Mouse (Mus musculus): ENCODE data around the gene Stk24. TPM values are rescaled to one million over a fixed set of nuclear protein-coding genes. Genes with fewer than 3 reads are reported as not detected.

The Stk24 gene
- total and polyA plus RNA-seq, 3 experiments, result 21.4 to 75.6 (median 70.2) TPM

DNA sequence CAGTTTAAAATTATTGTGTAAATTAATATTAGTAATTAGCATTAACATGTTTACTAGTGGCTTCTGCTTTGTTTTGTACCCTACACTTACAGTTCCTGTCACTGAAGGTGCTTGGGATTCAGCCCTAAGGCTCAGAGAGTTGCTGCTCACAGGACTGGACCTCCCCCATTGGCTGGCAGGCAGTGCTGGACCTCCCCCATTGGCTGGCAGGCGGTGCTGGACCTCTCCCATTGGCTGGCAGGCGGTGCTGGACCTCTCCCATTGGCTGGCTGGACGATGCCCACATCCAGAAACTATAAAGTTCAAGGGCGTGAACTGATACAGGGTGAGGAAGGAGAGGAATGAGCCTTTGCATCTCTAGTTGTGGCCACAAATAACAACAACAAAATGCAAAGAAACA is 15.3 kb upstream of the Stk24 start:
- no peak overlapping the region for H3K9ac ChIP-seq (ENCODE audit: low read depth, low read length)
- no peaks in the 10 kb centered on the region for H3K79me2 ChIP-seq (replicated peaks; ENCODE audit: control insufficient read depth, insufficient read depth, low read length)
- no peaks in the 10 kb centered on the region for H3K27me3 ChIP-seq (ENCODE audit: control insufficient read depth, insufficient read depth, low read length)
- H3K27ac ChIP-seq, result no peak overlapping the region
- WGBS, result 83% methylated on average over 4 of the region's 4 CpGs
- no peak overlapping the region for H3K4me3 ChIP-seq
- intact Hi-C loops (cut with DNase I), result no loop called here
- H3K4me1 ChIP-seq (ENCODE audit: control insufficient read depth, insufficient read depth, low read length), result peaks cover 6% of the 10 kb centered on the region
- no peak for DNase-seq
- H3K36me3 ChIP-seq (ENCODE audit: control insufficient read depth, insufficient read depth, low read length), result no peaks in the 10 kb centered on the region
- TF ChIP-seq CTCF (IDR thresholded peaks at IDR 0.05) (no peak), EP300 (IDR thresholded peaks at IDR 0.05; ENCODE audit: insufficient read depth, low read depth, low read length) (no peak), POLR2A (IDR thresholded peaks at IDR 0.05; ENCODE audit: insufficient read depth, low read depth, low read length) (no peak)

- peak in 1 of 2 experiments; percentile 68 for DNase-seq
- H3K9ac ChIP-seq (ENCODE audit: low read depth, low read length), result no peak overlapping the region
- peak overlapping the region; percentile 48 for H3K27ac ChIP-seq
- H3K4me1 ChIP-seq (ENCODE audit: control insufficient read depth, insufficient read depth, low read length), result peaks cover 6% of the 10 kb centered on the region
- no peaks in the 10 kb centered on the region for H3K27me3 ChIP-seq (ENCODE audit: control insufficient read depth, insufficient read depth, low read length)
- TF ChIP-seq POLR2A (IDR thresholded peaks at IDR 0.05; ENCODE audit: insufficient read depth, low read depth, low read length) (no peak), CTCF (IDR thresholded peaks at IDR 0.05) (no peak), EP300 (IDR thresholded peaks at IDR 0.05; ENCODE audit: insufficient read depth, low read depth, low read length) (no peak)
- H3K79me2 ChIP-seq (replicated peaks; ENCODE audit: control insufficient read depth, insufficient read depth, low read length), result no peaks in the 10 kb centered on the region
- 44% methylated on average over 5 of the region's 5 CpGs for whole genome bisulfite sequencing
- no peak overlapping the region for H3K4me3 ChIP-seq
- intact Hi-C loops (cut with DNase I), result no loop called here
- H3K36me3 ChIP-seq (ENCODE audit: control insufficient read depth, insufficient read depth, low read length), result no peaks in the 10 kb centered on the region
Observed at GRCm38 (mm10) chr14:121391927-121392326, 12.1 kb upstream of the Stk24 start.

DNA sequence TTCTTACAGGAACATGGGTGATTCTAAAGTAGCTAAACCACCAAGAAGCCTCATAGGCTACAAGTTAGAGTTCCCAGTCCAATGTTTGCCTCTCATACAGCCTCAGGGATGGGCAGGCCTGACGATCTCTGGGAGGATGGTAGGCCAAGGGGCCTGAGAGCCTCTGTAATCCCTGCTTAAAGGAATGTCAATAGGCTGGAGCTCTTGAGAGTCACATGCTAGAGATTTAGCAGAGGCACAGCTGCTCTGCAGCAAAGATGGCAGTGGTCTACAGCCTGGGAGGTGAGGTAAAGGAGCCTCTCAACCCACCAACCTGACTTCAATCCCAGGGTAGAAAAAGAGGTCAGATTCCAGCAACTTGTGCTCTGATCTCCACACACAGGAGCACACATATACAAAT is 7.9 kb upstream of the Stk24 start:
- no peak overlapping the region for H3K9ac ChIP-seq (ENCODE audit: low read depth, low read length)
- H3K27me3 ChIP-seq (ENCODE audit: control insufficient read depth, insufficient read depth, low read length), result no peaks in the 10 kb centered on the region
- H3K27ac ChIP-seq, result no peak overlapping the region
- no peaks in the 10 kb centered on the region for H3K79me2 ChIP-seq (replicated peaks; ENCODE audit: control insufficient read depth, insufficient read depth, low read length)
- no peaks in the 10 kb centered on the region for H3K36me3 ChIP-seq (ENCODE audit: control insufficient read depth, insufficient read depth, low read length)
- DNase-seq, result no peak
- peaks cover 6% of the 10 kb centered on the region for H3K4me1 ChIP-seq (ENCODE audit: control insufficient read depth, insufficient read depth, low read length)
- WGBS, result 80% methylated on average over 1 of the region's 1 CpGs
- H3K4me3 ChIP-seq, result no peak overlapping the region
- intact Hi-C loops (cut with DNase I), result no loop called here
- TF ChIP-seq EP300 (IDR thresholded peaks at IDR 0.05; ENCODE audit: insufficient read depth, low read depth, low read length) (no peak), CTCF (IDR thresholded peaks at IDR 0.05) (no peak)

- no peaks in the 10 kb centered on the region for H3K27me3 ChIP-seq (ENCODE audit: control insufficient read depth, insufficient read depth, low read length)
- H3K4me3 ChIP-seq, result no peak overlapping the region
- no peak for TF ChIP-seq CTCF (IDR thresholded peaks at IDR 0.05)
- TF ChIP-seq EP300 (IDR thresholded peaks at IDR 0.05; ENCODE audit: insufficient read depth, low read depth, low read length), result no peak
- no peak for TF ChIP-seq POLR2A (IDR thresholded peaks at IDR 0.05; ENCODE audit: insufficient read depth, low read depth, low read length)
- intact Hi-C loops (cut with DNase I), result loop anchor here (2.0 kb wide), 1 partner anchor 59 kb away; no protein-coding TSS in a partner anchor
- H3K36me3 ChIP-seq (ENCODE audit: control insufficient read depth, insufficient read depth, low read length), result no peaks in the 10 kb centered on the region
- no peak overlapping the region for H3K27ac ChIP-seq
- no peaks in the 10 kb centered on the region; the same call in 1 of the 2 replicates for H3K4me1 ChIP-seq (ENCODE audit: control insufficient read depth, insufficient read depth, low read length)
- H3K79me2 ChIP-seq (replicated peaks; ENCODE audit: control insufficient read depth, insufficient read depth, low read length), result no peaks in the 10 kb centered on the region
- 72% methylated on average over 8 of the region's 8 CpGs for WGBS
- no peak overlapping the region for H3K9ac ChIP-seq (ENCODE audit: low read depth, low read length)
- no peak for DNase-seq
Observed at GRCm38 (mm10) chr14:121385440-121385839, 5.6 kb upstream of the Stk24 start.

- intact Hi-C loops (cut with DNase I), result loop anchor here (2.0 kb wide), 1 partner anchor 61 kb away; no protein-coding TSS in a partner anchor
- Histone ChIP-seq H3K4me1 (ENCODE audit: control insufficient read depth, insufficient read depth, low read length) (peaks cover 2% of the 10 kb centered on the region), H3K9ac (ENCODE audit: low read depth, low read length) (no peak overlapping the region), H3K36me3 (ENCODE audit: control insufficient read depth, insufficient read depth, low read length) (peaks cover 2% of the 10 kb centered on the region; the same call in 1 of the 2 replicates), H3K27ac (no peak overlapping the region), H3K79me2 (replicated peaks; ENCODE audit: control insufficient read depth, insufficient read depth, low read length) (no peaks in the 10 kb centered on the region), H3K4me3 (no peak overlapping the region), H3K27me3 (ENCODE audit: control insufficient read depth, insufficient read depth, low read length) (no peaks in the 10 kb centered on the region)
- no peak for DNase-seq
- TF ChIP-seq POLR2A (IDR thresholded peaks at IDR 0.05; ENCODE audit: insufficient read depth, low read depth, low read length), result no peak
- TF ChIP-seq EP300 (IDR thresholded peaks at IDR 0.05; ENCODE audit: insufficient read depth, low read depth, low read length), result no peak
- no peak for TF ChIP-seq CTCF (IDR thresholded peaks at IDR 0.05)
- 85% methylated on average over 3 of the region's 3 CpGs for WGBS
Observed at GRCm38 (mm10) chr14:121383801-121384200, 4.0 kb upstream of the Stk24 start.

GRCm38 (mm10) chr14:121379116-121379826 is 540 bp downstream of the Stk24 start:
- Histone ChIP-seq H3K9ac (ENCODE audit: low read depth, low read length) (peak overlapping the region; percentile 97), H3K27me3 (ENCODE audit: control insufficient read depth, insufficient read depth, low read length) (no peaks in the 10 kb centered on the region), H3K27ac (peak overlapping the region; percentile 97), H3K79me2 (replicated peaks; ENCODE audit: control insufficient read depth, insufficient read depth, low read length) (peaks cover 4% of the 10 kb centered on the region), H3K4me3 (peak overlapping the region; percentile 98), H3K36me3 (ENCODE audit: control insufficient read depth, insufficient read depth, low read length) (peaks cover 6% of the 10 kb centered on the region), H3K4me1 (ENCODE audit: control insufficient read depth, insufficient read depth, low read length) (peaks cover 8% of the 10 kb centered on the region)
- under 1% methylated on average over 60 of the region's 79 CpGs for WGBS
- intact Hi-C loops (cut with DNase I), result loop anchor here (1.0 to 5.0 kb wide), 6 partner anchors 18 to 467 kb away; partner anchors contain the start of gene Ipo5
- TF ChIP-seq CTCF (IDR thresholded peaks at IDR 0.05) (peak; percentile 46), POLR2A (IDR thresholded peaks at IDR 0.05; ENCODE audit: insufficient read depth, low read depth, low read length) (peak; percentile 54; the same call in 1 of the 2 replicates), EP300 (IDR thresholded peaks at IDR 0.05; ENCODE audit: insufficient read depth, low read depth, low read length) (0 out of 2 replicates have a peak, but pooled peaks have one; percentile 32)
- DNase-seq, result peak; percentile 95
